Mouse (Mus musculus): Measurements from ENCODE around the gene Rbm44.

DNA sequence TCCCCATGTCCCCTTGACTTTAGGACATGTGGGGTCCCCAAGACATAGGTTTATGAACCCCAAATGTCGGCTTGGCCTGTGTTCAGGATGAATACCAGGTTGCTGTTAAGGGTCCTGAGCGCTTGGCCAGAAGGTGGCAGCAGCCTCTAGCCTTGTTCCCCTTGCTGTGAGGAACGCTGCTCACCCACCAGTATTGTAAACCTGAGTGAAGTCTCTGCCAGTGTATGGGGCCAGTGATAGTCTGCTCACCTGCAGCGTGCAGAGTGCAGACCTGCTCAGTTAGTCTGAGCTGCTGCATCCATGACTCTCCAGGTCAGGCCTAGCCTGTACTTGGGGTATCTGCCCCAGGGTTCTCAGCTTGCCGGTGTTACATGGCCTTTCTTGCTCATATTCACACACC is 34.2 kb downstream of the Rbm44 start:
- TF ChIP-seq NRF1 (IDR thresholded peaks at IDR 0.05; ENCODE audit: insufficient read depth, low read depth, low read length, poor library complexity, severe bottlenecking) (no peak), CTCF (IDR thresholded peaks at IDR 0.05 in 2 of 3, conservative IDR thresholded peaks at IDR 0.05 in 1 of 3; ENCODE audit: control insufficient read depth in 1 of 3, insufficient read depth in 1 of 3, low read depth in 2 of 3, low read length in 3 of 3, poor library complexity in 1 of 3, severe bottlenecking in 1 of 3) (peak; percentile 79 to 96 (median 88)), POLR2A (IDR thresholded peaks at IDR 0.05; ENCODE audit: control insufficient read depth in 1 of 2, insufficient read depth in 1 of 2, low read depth in 1 of 2, low read length in 2 of 2, poor library complexity in 1 of 2) (no peak), CHD2 (IDR thresholded peaks at IDR 0.05; ENCODE audit: low read length) (no peak), RAD21 (IDR thresholded peaks at IDR 0.05; ENCODE audit: low read depth, low read length) (peak; percentile 94), ZC3H11A (IDR thresholded peaks at IDR 0.05; ENCODE audit: low read depth, low read length) (peak; percentile 96)
